Mouse (Mus musculus) liver, embryonic 13.5 days (tissue): ENCODE data around the gene Ikzf3. TPM values are rescaled to one million over a fixed set of nuclear protein-coding genes. Genes with fewer than 3 reads are reported as not detected.
A peak's percentile ranks its signal among the peaks of the same experiment; 100 is the strongest.

Source experiments
- ATAC-seq: fragments of 200-750 bp; cut with Nextera tagmentation; 2 replicates; pipeline ENCODE4 v1.8.0; 2017; ENCODE audit warnings: low read depth, mild to moderate bottlenecking, moderate number of reproducible peaks, moderate library complexity
- DNase-seq: peaks from one replicate; pipeline ENCODE4 v3.0.0; 2022
- H3K27ac ChIP-seq: fragments of 300-500 bp; sonication (generic); 2 replicates; pipeline ENCODE4 v1.5.1; 2015; ENCODE audit warnings: moderate library complexity, mild to moderate bottlenecking, inconsistent platforms
- H3K27me3 ChIP-seq: fragments of 300-500 bp; sonication (generic); 2 replicates; pipeline ENCODE4 v1.6.1; 2015; ENCODE audit warnings: mild to moderate bottlenecking, inconsistent platforms
- H3K36me3 ChIP-seq: fragments of 300-500 bp; sonication (generic); 2 replicates; pipeline ENCODE4 v1.6.1; 2015; ENCODE audit warnings: mild to moderate bottlenecking, inconsistent platforms
- H3K4me1 ChIP-seq: fragments of 300-500 bp; sonication (generic); replicated peaks from 2 replicates; pipeline ENCODE4 v1.6.1; 2015; ENCODE audit warnings: inconsistent platforms
- H3K4me2 ChIP-seq: fragments of 300-500 bp; sonication (generic); 2 replicates; pipeline ENCODE4 v1.6.1; 2015; ENCODE audit warnings: inconsistent platforms, mild to moderate bottlenecking, moderate library complexity
- H3K4me3 ChIP-seq: fragments of 300-500 bp; sonication (generic); replicated peaks from 2 replicates; pipeline ENCODE4 v1.5.1; 2015; ENCODE audit warnings: mild to moderate bottlenecking, inconsistent platforms
- H3K9ac ChIP-seq: fragments of 300-500 bp; sonication (generic); 2 replicates; pipeline ENCODE4 v1.6.1; 2015; ENCODE audit warnings: mild to moderate bottlenecking, inconsistent platforms
- H3K9me3 ChIP-seq: fragments of 300-500 bp; sonication (generic); replicated peaks from 2 replicates; pipeline ENCODE4 v1.6.1; 2016; ENCODE audit warnings: inconsistent platforms
- WGBS: fragments of 180-500 bp; shearing (Covaris S2); methylation state at CpG from one replicate; pipeline ENCODE4 v1.1.7; 2015; ENCODE audit not compliant: insufficient replicate concordance; 5-methylcytosine and 5-hydroxymethylcytosine counted together
- polyA plus RNA-seq: library from polyadenylated mRNA; unstranded; fragments of >200 nt; fragmentation: Nextera tagmentation; extraction: Ambion mirVana; gene quantifications from 2 replicates; pipeline ENCODE4 v1.2.1, GENCODE M21; 2015

Gene Ikzf3
- polyA plus RNA-seq, 1 experiment from 2014 or later, result 0.06 TPM

GRCm38 (mm10) chr11:98544890-98545677 is 747 bp downstream of the Ikzf3 start:
- H3K4me1 ChIP-seq, result peaks cover under 1% of the 10 kb centered on the region
- H3K4me3 ChIP-seq, result peak overlapping the region; percentile 37
- WGBS, result 4% methylated on average over 16 of the region's 16 CpGs
- H3K27ac ChIP-seq, result no peak overlapping the region
- ATAC-seq (no peak), DNase-seq (no peak)
- H3K9me3 ChIP-seq, result no peaks in the 10 kb centered on the region
- H3K4me2 ChIP-seq, result peak overlapping the region; percentile 60
- no peak overlapping the region for H3K9ac ChIP-seq
- no peaks in the 10 kb centered on the region for H3K36me3 ChIP-seq
- peaks cover 88% of the 10 kb centered on the region for H3K27me3 ChIP-seq

DNA sequence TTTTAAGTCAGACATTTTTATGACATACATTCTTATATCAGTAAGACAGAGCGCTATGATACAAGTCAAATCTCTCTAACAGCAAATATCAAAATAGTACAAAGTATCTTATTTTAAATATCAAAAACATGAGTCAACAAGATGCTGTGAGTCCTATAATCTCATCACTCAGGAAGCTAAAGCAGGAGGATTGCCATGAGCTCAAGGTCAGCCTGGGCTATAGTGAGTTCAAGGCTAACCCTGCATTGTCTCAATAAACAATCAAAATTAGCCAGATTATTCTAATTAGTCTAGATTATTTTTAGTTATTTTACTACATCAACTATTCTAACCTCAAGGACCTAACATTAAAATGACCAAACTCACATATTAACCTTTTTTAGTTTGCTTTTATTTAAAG is 2.4 kb downstream of the Ikzf3 start:
- Histone ChIP-seq H3K27ac (no peak overlapping the region), H3K9ac (no peak overlapping the region), H3K27me3 (peaks cover 71% of the 10 kb centered on the region), H3K36me3 (no peaks in the 10 kb centered on the region), H3K9me3 (no peaks in the 10 kb centered on the region), H3K4me2 (no peak overlapping the region), H3K4me3 (no peak overlapping the region), H3K4me1 (no peaks in the 10 kb centered on the region; the same call in 1 of the 2 replicates)
- ATAC-seq, result no peak
- WGBS, result 72% methylated on average over 1 of the region's 1 CpGs
- no peak for DNase-seq

GRCm38 (mm10) chr11:98542553-98542952 is 3.3 kb downstream of the Ikzf3 start:
- Histone ChIP-seq H3K4me3 (no peak overlapping the region), H3K9me3 (no peaks in the 10 kb centered on the region), H3K27ac (no peak overlapping the region), H3K9ac (no peak overlapping the region), H3K27me3 (peaks cover 62% of the 10 kb centered on the region), H3K4me2 (no peak overlapping the region), H3K4me1 (no peaks in the 10 kb centered on the region; the same call in 1 of the 2 replicates), H3K36me3 (no peaks in the 10 kb centered on the region)
- ATAC-seq, result no peak
- 54% methylated on average over 8 of the region's 8 CpGs for WGBS
- DNase-seq, result no peak

DNA sequence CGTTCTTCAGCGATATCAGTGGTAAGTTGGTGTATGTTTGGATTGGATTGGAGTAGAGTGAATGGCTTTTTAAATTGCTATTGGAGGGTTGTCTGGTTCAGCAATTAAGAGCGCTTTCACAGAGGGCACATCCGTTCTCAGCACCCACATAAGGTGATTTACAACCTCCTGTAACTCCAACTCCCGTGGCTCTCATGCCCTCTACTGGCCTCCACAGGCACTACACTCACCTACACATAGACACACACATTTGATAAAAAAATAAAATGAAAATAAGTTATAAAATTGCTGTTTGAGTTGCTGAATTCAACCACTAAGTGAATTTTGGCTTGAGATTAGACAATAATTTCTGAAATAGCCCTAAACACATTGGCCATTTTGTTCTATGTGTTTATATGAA is 5.5 kb downstream of the Ikzf3 start:
- Histone ChIP-seq H3K27me3 (peaks cover 40% of the 10 kb centered on the region), H3K9ac (no peak overlapping the region), H3K4me2 (no peak overlapping the region), H3K36me3 (no peaks in the 10 kb centered on the region), H3K9me3 (no peaks in the 10 kb centered on the region), H3K27ac (no peak overlapping the region), H3K4me3 (no peak overlapping the region), H3K4me1 (no peaks in the 10 kb centered on the region; the same call in 1 of the 2 replicates)
- DNase-seq, result no peak
- no peak for ATAC-seq
- WGBS, result 65% methylated on average over 5 of the region's 5 CpGs

DNA sequence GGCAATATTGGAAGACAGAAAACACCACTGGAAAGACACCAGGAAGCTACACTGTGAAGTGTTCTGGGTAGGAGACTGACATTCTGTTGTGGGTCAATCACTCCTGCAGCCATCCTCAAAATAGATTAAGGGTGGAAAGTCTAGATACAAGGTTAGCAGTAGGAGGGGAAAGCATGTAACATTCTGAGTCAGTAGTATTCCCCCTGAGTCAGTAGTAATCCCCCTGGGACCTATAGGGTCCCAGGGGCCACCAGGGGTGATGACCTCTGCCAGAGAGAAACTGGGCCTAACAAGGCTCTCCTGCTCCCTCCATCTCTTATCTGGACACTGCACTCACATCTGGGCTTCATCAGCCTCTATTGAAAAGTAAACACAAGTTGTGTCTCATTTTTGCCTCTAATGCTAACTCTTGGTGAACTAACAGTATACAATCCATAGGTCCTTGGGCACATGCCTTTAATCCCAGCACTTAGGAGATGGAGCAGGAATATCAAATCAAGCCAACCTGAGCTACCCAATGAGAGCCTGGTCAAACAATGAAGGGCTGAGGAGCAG is 8.3 kb downstream of the Ikzf3 start:
- Histone ChIP-seq H3K9me3 (no peaks in the 10 kb centered on the region), H3K4me3 (no peak overlapping the region)

DNA sequence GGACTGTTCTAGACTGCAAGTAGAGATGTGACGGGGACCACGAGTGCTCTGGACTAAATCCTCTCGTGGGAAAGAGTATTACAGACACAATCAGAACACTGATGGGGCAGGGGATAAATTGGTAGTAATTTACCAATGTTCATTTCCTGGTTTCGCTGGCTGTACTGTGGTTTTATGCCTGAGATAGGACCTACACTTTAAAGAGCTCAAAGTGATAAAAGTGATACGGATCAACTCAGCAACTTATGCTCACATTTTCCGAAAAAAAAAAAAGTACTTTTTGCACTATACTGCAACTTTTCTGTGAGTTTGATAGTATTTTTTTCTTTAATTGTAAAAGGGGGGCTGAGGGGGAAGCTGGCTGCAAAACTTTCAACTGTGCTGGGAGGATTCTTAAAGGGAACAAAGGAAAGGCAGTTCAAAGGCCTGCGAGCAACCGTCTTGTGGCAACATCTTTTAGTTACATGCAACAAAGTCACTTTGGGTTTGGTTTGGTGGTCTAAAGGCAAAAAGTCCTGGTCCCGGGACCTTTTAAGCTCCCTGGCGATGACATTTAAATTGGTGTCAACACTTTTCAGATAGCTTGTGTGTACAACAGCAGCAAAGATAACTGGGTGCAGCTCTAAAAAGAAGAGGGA is 18.9 kb downstream of the Ikzf3 start:
- Histone ChIP-seq H3K4me2 (no peak overlapping the region), H3K27ac (no peak overlapping the region), H3K4me1 (no peaks in the 10 kb centered on the region), H3K36me3 (no peaks in the 10 kb centered on the region), H3K27me3 (peaks cover 15% of the 10 kb centered on the region), H3K9me3 (no peaks in the 10 kb centered on the region), H3K9ac (no peak overlapping the region), H3K4me3 (no peak overlapping the region)
- no peak for ATAC-seq
- no peak for DNase-seq
- WGBS, result 62% methylated on average over 10 of the region's 10 CpGs

More for the DNA sequence above, 8.3 kb downstream of the Ikzf3 start:
- Histone ChIP-seq H3K4me2 (no peak overlapping the region), H3K36me3 (no peaks in the 10 kb centered on the region), H3K9ac (no peak overlapping the region), H3K27ac (no peak overlapping the region), H3K27me3 (peaks cover 21% of the 10 kb centered on the region), H3K4me1 (no peaks in the 10 kb centered on the region)
- ATAC-seq (no peak), DNase-seq (no peak)

DNA sequence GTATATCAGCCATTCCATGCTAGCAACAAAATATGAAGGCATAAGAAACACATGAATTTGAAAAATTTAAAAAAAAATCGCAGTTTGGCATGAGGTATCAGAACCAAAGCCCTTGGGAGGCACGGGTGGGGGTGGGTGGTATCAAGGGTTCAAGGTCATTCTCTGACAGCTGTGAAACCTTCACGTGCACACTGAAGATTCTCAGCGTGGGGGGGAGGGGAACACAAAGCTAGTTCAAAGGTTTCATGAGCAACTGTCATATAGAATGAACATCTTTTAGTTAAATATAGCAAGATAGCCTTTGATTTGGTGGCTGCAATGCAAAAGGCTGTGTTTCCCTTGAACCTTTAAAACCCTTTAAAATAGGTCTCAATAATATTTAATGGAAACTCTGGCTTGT is 20.7 kb downstream of the Ikzf3 start:
- DNase-seq (no peak), ATAC-seq (no peak)
- H3K4me1 ChIP-seq, result no peaks in the 10 kb centered on the region
- no peak overlapping the region for H3K4me3 ChIP-seq
- H3K36me3 ChIP-seq, result no peaks in the 10 kb centered on the region
- H3K27me3 ChIP-seq, result peaks cover 15% of the 10 kb centered on the region
- H3K27ac ChIP-seq, result no peak overlapping the region
- no peaks in the 10 kb centered on the region for H3K9me3 ChIP-seq
- no peak overlapping the region for H3K9ac ChIP-seq
- H3K4me2 ChIP-seq, result no peak overlapping the region
- 31% methylated on average over 4 of the region's 4 CpGs for WGBS

GRCm38 (mm10) chr11:98520468-98520867 is 25.4 kb downstream of the Ikzf3 start:
- Histone ChIP-seq H3K27ac (no peak overlapping the region), H3K9me3 (no peaks in the 10 kb centered on the region)

DNA sequence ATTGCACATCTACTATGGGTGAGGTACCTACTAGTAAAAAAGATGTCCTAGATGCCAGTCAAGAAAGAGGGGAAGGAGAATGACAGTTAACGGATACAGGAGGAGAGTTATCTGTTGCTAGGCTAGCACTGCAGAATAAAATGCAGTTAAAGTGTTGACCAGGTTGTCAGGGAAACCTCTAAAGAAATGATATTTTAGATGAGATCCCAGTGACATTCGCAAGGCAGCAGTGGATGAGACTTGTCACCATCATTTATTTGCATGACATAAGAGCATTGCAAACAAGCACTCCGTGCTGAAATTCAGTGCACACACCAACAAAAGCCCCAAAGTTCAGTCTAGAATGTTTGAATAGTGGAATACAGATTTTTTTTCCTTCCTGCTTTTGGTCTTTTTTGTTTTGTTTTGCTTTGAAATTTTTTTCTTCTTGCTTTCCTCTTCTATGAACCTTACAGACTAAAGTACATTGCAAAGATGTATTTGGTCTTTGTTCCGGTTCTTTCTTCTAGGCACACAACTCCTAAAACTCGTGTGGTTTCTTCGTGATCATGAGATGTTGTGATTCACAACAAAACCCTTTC is 32.4 kb downstream of the Ikzf3 start:
- Histone ChIP-seq H3K9ac (no peak overlapping the region), H3K4me3 (no peak overlapping the region), H3K27me3 (peaks cover 3% of the 10 kb centered on the region; the same call in 1 of the 2 replicates), H3K36me3 (no peaks in the 10 kb centered on the region), H3K9me3 (no peaks in the 10 kb centered on the region), H3K27ac (no peak overlapping the region), H3K4me2 (no peak overlapping the region), H3K4me1 (no peaks in the 10 kb centered on the region)
- DNase-seq (no peak), ATAC-seq (no peak)
- 61% methylated on average over 6 of the region's 6 CpGs for WGBS

More at GRCm38 (mm10) chr11:98520468-98520867, 25.4 kb downstream of the Ikzf3 start:
- ATAC-seq, result no peak
- Histone ChIP-seq H3K4me1 (no peaks in the 10 kb centered on the region), H3K36me3 (no peaks in the 10 kb centered on the region), H3K27me3 (no peaks in the 10 kb centered on the region), H3K9ac (no peak overlapping the region), H3K4me2 (no peak overlapping the region), H3K4me3 (no peak overlapping the region)
- no peak for DNase-seq
- 59% methylated on average over 10 of the region's 10 CpGs for WGBS

- no peaks in the 10 kb centered on the region for H3K9me3 ChIP-seq
- H3K4me2 ChIP-seq, result no peak overlapping the region
- no peak overlapping the region for H3K4me3 ChIP-seq
- 68% methylated on average over 13 of the region's 13 CpGs for WGBS
- DNase-seq (no peak), ATAC-seq (no peak)
- H3K27me3 ChIP-seq, result peaks cover 3% of the 10 kb centered on the region; the same call in 1 of the 2 replicates
- H3K4me1 ChIP-seq, result no peaks in the 10 kb centered on the region
- H3K9ac ChIP-seq, result no peak overlapping the region
- H3K27ac ChIP-seq, result no peak overlapping the region
- no peaks in the 10 kb centered on the region for H3K36me3 ChIP-seq
Measured at GRCm38 (mm10) chr11:98512881-98513280, 33.0 kb downstream of the Ikzf3 start.

DNA sequence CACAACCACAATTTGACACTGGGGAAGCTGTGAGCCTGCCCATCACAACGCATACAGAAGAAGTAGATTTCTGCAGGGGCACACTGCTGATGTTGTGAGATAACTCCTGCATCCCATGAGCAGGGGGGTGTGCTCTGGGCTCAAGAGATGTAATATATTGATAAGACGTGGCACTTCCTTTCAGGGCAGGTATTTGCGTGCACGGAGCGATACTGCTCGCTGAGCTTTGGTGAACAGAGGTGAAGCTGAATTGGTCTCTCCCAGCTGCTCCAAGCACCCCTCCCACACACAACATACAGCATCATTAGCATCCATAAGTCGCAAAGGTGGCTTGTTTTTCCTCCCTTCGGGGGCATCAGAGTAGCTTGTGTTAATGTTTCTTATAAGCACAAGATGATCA is 35.7 kb downstream of the Ikzf3 start:
- WGBS, result 63% methylated on average over 8 of the region's 8 CpGs
- Histone ChIP-seq H3K4me2 (no peak overlapping the region), H3K4me3 (no peak overlapping the region), H3K9ac (no peak overlapping the region), H3K4me1 (no peaks in the 10 kb centered on the region), H3K9me3 (no peaks in the 10 kb centered on the region), H3K27me3 (peaks cover 3% of the 10 kb centered on the region; the same call in 1 of the 2 replicates), H3K27ac (no peak overlapping the region), H3K36me3 (no peaks in the 10 kb centered on the region)
- no peak for ATAC-seq
- no peak for DNase-seq
